Mouse (Mus musculus) thymus, postnatal 4 days (tissue): ENCODE results near the gene Usp8.
A peak's percentile ranks its signal among the peaks of the same experiment; 100 is the strongest.

Source experiments
- DNase-seq: peaks from one replicate; pipeline ENCODE4 v3.0.0; 2021

Usp8 gene

DNA sequence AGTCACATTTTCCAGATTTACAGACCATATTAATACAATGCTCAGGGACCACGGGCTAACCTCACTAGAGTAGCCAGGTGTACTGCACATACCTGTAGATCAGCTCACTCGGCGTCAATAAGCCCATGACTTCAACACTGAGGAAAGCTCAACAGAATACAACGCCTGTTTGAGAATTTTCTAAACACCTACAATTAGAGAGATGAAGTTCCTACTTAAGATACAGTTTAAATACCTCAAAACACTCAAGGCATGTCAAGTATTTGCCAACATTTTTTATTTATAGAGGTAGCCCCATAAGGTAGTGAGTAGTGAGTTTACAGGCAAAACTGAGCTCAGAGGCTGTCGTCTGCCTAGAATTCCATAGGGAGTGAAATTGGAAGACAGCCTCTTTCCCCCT is 36.3 kb downstream of the Usp8 start:
- DNase-seq = no peak

DNA sequence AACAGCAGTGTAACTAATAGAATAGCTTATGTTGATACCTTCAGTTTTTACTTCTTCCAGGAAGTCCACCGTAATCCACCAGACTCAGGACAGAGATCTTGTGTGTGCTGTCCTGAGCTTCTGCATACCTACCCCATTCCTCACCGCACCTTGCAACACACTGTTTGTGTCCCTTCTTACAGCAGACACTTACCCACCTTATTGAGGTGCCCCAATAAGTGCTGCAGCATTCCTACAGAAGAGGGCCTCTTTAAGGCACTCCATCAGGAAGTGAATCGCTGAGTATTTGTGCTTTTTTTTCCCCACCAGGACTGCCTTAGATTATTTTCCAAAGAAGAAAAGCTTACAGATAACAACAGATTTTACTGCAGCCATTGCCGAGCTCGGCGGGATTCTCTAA is 48.5 kb downstream of the Usp8 start:
- no peak for DNase-seq

DNA sequence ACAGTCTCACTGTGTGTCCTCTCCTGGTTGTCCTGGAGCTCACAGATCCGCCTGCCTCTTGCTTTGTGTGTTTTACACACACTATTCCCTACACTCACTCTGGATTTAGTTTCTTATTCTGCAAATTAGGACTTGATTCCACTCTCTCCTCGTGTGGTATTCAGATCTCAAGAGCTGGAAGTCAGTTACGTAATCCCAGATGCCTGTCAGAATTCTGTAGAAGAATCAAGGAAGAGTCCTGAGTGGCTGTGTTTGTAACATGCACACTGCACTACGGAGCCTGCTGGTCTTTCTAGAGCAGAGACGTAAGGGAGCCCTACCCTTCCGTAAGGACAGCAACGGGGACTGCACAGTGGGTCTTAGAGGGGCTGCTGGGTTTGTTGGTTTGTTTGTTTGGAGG is 52.2 kb downstream of the Usp8 start:
- DNase-seq = no peak

DNA sequence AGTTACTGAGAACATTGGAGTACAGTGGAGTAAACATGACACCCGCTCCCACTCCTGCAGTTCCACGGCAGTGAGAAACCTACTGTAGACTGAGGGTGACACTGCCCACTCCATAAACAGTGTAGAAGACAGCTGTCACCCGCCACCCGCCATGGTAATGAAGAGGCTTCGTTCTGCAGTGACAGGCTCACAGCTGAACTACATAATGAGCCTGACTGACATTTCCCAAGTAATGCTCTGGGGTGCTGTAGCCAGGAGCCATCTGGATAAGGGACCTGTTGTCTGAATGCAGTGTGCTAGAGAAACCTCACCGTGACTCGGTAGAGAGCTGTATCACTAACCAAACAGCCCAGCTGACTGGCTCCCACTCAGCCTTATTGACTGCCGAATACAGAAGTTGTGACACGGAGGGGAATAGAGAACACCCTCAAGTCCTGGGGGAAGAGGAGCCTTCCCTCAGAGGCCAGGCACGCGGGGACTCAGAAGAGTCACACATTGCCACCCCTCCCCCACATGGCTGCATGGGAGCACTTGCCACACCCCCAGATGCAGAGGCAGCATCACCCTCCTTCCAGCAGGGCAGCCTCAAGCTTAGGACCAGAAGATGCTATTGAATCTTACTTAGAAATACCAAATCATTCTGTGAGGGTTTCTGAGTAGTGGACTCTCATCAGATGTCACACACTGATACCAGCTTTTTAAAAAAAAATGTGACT is 58.9 kb downstream of the Usp8 start:
- peak; percentile 18 for DNase-seq

DNA sequence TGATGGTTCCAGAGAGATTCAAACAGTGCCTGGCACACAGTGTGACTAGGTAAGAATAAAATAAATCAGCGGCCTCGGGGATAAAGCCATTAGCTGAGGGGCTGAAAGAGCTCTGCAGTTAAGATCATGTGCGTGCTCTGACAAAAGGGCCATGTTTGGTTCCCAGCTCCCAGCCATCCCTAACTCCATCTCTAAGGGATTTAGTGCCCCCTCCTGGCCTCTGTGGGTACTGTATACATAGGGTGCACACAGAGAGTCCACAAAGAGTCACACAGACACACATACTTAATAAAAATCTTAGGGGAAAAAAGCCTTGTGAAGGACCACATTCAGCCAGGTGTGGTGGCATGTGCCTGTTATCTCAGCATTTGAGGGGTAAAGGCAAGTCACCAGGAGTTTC is 60.5 kb downstream of the Usp8 start:
- peak; percentile 25 for DNase-seq

DNA sequence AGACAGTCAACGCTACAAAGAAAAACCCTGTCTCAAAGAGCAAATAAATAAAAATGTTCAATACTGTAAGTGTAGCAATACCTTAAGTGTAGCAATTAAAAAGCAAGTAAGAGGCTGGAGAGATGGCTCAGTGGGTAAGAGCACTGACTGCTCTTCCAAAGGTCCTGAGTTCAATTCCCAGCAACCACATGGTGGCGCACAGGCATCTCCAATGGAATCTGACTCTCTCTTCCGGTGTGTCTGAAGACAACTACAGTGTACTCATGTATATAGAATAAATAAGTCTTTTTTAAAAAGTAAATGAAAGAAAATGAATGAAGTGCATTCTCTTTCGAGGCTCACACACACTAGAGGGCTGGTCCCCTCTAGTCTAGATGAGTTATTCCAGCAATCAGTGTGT is 61.1 kb downstream of the Usp8 start:
- DNase-seq = no peak

DNA sequence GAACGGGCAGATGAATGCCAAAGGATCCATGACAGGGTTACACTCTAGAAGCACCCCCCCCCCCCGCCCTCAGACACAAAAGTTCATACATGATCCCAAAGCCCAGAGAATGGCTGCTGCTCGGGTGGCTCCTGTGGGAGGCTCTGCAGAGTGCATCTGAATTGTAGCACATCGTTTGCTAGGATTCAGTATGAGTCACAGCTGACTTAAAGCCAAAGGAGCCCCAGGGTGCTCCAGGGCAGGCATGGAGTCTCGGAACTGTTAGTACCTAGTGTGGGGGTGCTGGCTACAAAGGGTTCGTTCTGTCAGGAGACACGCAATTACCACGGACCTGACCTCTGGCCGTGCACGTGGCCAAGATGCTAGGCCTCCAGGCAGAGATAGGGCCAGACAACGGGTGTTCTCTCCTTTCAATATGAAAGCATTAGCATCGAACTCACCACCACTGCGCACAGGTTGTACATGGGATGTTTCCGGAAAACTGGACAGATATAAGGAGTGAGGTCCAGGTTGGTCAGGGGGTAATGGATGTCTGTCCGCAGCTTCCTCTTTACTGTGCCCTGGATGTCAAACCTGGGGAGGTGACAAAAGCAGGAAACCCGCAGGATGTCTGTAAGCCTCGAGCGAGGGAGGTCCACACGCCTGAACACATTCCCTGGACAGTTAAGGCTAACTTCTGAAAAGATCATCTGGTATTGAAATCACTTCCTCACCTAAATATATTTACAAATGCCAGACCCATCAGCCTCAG is 62.5 kb downstream of the Usp8 start:
- DNase-seq = no peak

DNA sequence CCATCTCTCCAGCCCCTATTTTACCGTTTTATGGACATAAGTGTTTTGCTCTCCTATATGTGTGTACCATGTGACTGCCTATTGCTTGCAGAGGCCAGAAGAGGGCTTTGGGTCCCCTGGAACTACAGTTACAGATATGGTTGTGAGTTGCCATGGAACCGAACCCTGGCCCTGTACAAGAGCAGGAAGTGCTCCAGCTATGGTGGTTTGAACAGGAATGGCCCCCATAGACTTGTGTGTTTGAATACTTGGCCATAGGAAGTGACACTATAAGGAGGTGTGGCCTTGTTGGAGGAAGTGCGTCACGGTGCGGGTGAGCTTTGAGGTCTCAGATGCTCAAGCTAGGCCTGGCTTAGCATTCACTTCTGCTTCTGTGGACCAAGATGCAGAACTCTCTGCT is 65.1 kb downstream of the Usp8 start:
- no peak for DNase-seq

DNA sequence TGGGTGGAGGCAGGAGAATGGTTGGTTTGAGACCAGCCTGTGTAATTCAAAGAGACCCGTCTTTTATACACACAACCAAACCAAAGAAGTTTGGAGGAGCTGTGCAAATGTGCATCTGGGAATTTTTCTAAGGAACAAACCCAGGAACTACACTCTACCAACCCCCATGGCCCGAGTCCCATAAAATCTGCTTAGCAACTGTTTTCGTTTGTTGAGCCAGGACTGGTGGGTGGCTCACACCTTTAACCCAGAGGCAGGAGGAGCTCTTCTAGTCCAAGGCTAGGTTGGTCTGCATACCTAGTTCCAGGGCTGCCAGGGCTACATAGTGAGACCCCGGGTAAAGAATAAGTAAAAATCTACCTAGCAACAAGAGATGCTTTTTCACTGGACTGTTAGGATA is 68.8 kb downstream of the Usp8 start:
- no peak for DNase-seq

DNA sequence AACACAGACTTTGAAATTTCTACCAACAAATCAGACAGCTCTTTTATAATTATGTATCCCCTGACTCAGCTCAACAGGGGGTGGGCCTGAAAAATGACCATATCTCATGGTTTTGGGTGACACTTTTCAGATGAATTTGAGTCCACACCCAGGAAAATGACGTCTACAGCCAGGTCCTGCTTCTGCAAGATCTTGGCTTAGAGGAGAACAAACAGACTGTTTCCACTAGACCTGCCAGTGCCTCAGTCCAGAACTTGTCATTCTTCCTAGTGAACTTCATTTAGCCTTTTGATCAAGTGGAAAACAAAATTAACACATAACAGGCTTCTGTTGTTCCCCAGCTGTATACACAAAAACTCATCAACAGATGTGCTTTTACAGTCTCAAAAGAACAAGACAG is 69.3 kb downstream of the Usp8 start:
- no peak for DNase-seq

DNA sequence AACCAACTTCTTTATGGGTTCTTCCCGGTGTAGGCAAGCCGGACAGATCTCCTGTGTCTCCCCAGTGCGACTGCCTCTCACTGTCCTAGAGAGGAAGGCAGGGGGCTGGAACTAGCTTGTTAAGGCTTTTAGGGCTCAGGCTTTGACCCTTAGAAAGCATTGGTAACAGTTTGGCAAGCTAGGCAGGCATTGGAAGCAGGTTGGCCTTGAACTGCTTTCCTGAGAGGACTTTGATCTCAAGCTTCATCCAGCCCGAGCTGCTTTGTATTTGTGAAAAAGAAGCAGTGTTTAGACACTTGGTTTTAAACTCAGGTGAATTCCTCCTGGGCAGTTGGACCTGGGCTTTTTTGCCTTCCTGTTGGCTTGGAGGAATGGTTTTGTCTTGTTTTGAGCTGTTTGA is 71.7 kb downstream of the Usp8 start:
- DNase-seq = no peak

DNA sequence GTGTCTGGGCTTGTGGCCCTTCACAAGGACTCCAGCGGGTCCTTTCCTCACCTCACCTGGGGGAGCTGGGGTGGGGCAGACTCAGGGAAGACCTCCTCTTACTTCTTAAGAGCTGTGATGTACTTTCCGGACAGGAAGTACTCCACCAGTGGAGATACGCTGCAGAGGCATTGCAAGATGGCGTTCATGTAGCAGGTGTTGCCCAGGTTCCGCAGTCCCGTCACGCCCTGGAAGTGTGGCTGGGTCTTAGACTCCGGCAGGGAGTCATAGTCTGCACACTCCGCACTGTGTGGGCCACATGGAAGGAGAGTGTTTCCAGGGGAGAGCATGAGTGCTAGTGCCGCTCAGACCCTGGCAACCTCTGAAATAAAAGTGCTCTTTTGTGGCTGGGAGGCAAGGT is 73.2 kb downstream of the Usp8 start:
- DNase-seq = no peak

DNA sequence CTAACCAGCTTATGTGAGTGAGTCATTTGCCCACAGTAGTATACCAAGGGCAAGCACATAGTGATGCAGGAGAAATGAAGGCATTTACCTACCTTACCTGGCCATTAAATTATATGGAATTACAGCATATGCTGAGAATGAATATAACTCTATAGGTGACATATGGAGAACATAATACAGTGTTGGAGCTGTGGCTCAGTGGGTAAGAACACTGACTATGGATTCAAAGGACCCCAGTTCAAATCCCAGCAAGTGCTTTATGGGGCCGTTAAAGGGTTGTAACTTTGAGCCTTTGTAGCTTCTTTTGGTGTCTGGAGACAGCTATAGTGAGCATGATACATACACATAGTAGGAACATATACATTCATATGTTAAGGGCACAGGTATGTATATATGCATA is 74.3 kb downstream of the Usp8 start:
- no peak for DNase-seq

DNA sequence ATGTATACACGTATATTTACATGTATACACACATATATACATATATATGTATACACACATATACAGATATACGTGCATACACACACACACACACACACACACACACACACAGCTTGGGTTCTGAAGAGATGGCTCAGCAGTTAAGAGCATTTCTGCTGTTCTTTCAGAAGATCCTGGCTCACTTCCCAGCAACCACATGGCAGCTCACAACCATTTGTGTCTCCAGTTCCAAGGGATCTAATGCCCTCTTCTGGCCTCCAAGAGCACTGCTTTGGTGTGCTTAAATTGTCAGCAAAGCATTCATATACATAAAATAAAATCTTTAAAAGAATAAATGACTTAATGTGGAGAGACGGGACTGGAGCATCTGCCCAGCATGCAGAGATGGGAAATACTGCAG is 75.3 kb downstream of the Usp8 start:
- no peak for DNase-seq

DNA sequence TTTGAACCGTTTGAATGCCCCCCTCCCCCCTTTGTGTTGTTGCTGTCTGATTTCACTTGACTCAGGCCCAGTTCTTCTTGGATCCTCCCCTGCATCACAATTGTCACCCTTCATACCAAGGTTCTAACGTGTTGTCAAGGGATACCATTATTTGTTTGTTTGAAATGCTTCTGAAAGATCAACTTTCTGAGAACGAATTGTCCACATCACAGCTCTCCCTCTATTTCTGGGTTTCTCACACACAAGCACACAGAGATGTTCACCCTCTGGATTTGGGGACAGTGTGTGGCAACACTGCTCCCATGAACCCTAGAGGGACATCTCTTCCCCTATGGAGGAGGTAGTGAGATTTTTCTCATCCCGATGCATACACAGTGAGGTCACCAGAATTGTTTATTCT is 76.2 kb downstream of the Usp8 start, which contains the start of gene Usp50:
Usp50 (minus strand) TSS at position 101 of the 400 bp plus-strand sequence.
- no peak for DNase-seq

DNA sequence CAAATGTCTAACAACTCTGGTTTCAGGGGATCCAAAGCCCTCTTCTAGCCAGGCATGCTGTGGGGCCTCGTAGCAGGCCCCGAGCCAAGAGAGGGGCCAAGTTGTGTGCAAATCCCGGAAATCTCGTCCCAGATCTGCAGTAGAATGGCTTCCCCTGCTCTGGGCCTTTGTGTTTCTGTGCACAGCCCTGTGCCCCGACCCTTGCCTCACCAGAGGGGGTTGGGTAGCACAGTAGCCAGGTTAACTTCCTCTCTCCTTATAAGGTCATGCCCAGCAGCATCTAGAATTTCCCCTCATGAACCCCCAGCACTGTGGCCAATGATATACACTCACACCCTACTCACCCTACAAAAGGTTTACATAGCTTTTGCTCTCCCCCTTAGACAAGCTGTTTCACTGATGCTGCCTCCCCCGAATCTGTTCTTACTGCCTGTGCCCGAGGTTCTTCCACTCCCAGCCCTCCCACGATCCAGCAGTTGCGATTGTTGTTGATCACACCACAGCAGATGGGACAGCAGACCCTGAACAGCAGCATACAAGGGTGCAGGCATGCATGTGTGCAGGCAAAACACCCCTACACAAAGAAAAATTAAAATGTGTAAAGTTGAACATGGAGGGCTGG is 80.7 kb downstream of the Usp8 start:
- DNase-seq = no peak

DNA sequence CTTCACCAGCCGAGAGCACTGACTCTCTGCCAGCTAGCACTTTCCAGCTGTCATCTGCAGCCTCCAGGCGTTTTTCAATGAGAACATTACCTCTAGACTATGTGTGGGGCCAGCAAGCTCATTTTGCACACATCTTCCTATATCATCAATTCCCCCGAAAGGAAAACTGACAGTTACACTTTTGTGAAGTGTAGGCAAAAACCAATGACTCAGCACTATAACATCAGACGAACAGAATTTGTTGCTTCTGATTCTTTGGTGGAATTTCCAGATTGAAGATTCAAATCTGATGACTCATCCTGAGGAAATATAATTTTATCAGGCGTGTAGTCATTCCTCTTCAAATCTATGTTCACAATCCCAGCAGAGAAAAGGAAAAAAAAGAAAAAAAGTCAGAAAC is 85.5 kb downstream of the Usp8 start:
- no peak for DNase-seq

DNA sequence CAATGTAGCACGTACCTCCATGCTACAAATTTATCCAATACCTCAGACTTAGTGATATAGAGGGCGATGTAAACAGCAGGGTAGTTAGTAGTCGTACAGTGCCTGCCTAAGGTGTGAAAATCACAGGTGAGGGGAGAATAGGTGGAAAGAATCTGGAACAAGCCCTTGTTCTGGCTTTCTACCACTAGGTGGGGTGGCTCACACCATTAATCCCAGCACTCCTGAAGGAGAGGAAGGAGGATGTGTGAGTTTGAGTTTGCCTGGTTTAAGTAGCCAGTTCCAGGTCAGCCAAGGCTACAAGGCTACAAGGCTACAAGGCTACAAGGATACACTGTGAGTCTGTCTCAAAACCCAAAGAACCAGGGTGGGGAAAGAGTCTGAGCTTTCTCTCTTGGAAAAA is 88.6 kb downstream of the Usp8 start:
- DNase-seq = no peak

DNA sequence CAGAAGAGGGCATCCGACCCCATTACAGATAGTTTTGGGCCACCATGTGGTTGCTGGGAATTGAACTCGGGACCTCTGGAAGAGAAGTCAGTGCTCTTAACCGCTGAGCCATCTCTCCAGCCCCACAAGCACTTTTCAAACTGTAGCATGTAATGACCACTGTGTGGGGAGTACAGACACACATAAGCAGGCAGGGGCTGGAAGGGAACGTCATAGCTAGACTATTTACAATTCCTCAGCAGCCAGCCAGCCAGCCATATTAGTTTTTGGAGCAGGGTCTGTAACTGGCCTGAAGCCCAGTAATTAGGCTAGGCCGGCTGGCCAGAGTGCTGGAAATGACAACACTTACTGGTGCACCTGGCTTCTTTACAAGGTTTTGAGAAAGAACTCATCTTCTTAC is 91.3 kb downstream of the Usp8 start:
- DNase-seq = no peak

DNA sequence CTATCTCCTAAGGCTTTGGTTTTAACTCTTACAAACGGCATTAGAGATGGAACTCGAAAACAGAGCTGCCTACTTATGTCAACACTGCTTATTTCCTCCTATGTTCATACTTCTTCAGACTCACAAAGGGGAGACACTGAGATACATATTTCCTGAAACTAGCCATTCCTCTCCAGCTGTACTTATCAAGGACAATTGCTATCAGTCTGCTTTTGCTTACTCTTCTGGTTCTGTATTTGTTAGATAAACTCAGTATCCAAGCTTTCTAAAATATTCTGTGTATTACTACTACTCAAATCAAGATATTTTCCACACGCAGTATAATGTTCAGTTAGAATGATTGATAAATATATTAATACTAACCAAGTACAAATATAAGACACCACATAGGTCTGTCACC is 94.9 kb downstream of the Usp8 start:
- DNase-seq = no peak
